Mouse (Mus musculus): Measurements from ENCODE around the gene Tada2a.

- TF ChIP-seq CTCF (IDR thresholded peaks at IDR 0.05; ENCODE audit: low read depth, low read length) = no peak
- no peak for TF ChIP-seq POLR2A (IDR thresholded peaks at IDR 0.05; ENCODE audit: extremely low read depth, insufficient read depth, low read length)
Measured at GRCm38 (mm10) chr11:84048411-84048810, 81.0 kb downstream of the Tada2a start.
